In the genomic region with DNA sequence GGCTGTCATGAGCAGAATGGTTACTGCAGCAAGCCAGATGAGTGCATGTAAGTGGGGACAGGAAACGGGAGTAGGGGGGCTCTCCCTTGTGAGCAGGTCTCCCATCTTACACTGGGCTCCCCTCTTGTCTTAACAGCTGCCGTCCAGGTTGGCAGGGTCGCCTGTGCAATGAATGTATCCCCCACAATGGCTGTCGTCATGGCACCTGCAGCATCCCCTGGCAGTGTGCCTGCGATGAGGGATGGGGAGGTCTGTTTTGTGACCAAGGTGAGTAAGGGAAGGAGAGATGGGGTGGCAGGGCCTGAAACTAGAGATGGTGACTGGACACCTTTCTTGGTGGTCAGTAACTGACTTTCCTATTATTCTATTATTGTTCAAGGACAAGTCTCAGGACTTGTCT, we compare ENCODE assay signal across 9 mouse cellular contexts. TPM values are rescaled to one million over a fixed set of nuclear protein-coding genes. Genes with fewer than 3 reads are reported as not detected.
DNase-seq lines count a peak whose midpoint lies in the region; ATAC-seq and TF ChIP-seq lines count a peak whose summit lies in the region.
"Had no signal": no experiment of that assay in that cellular context is flagged by ENCODE, and none has a peak within 500 bp of the region (broad histone marks: within the 10 kb centered on the region; RNA-seq: fewer than 3 reads in every experiment).

No protein-coding gene starts in this region.

- ATAC-seq in neural tube, embryonic 11.5 days (ENCODE audit: insufficient read depth, low FRiP score, low TSS enrichment) = no peak
- ATAC-seq in liver, embryonic 12.5 days = no peak
- no peak for ATAC-seq in frontal cortex, adult (ENCODE audit: low TSS enrichment)

- H3K27ac ChIP-seq in gastrocnemius, adult 2 months = peak overlapping the region; percentile 83
- no peak overlapping the region for H3K27ac ChIP-seq in neural tube, embryonic 11.5 days (ENCODE audit: low read depth, low read length)
- H3K27ac ChIP-seq in liver, embryonic 12.5 days = no peak overlapping the region

- no peak for DNase-seq in gastrocnemius, adult 2 months
- no peak for DNase-seq in gastrocnemius, adult 18-20 months (ENCODE audit: low spot score)
- DNase-seq in neural tube, embryonic 11.5 days (ENCODE audit: low spot score) = peak; percentile 9
- no peak for DNase-seq in neural tube, embryonic 10.5 days (ENCODE audit: extremely low spot score, low spot score)
- DNase-seq in urinary bladder, postnatal 36 days (ENCODE audit: low spot score in 2 of 2) = no peak
- no peak for DNase-seq in right cerebral cortex, postnatal 14 days
- DNase-seq: left cerebral cortex, postnatal 4 days had no signal

- H3K4me2 ChIP-seq in neural tube, embryonic 11.5 days (ENCODE audit: low read depth) = no peak overlapping the region
- peak overlapping the region; percentile 19; the same call in 1 of the 2 replicates for H3K4me2 ChIP-seq in liver, embryonic 12.5 days

- H3K4me1 ChIP-seq in neural tube, embryonic 11.5 days (ENCODE audit: control insufficient read depth, insufficient read depth, low read length) = peaks cover 6% of the 10 kb centered on the region
- H3K4me1 ChIP-seq in liver, embryonic 12.5 days = peaks cover 37% of the 10 kb centered on the region

- H3K4me3 ChIP-seq in gastrocnemius, adult 2 months = peak overlapping the region; percentile 81
- no peak overlapping the region for H3K4me3 ChIP-seq in neural tube, embryonic 11.5 days (ENCODE audit: low read depth, low read length)
- no peak overlapping the region for H3K4me3 ChIP-seq in liver, embryonic 12.5 days

- no peaks in the 10 kb centered on the region for H3K9me3 ChIP-seq in neural tube, embryonic 11.5 days (ENCODE audit: control insufficient read depth, low read length)
- no peaks in the 10 kb centered on the region for H3K9me3 ChIP-seq in liver, embryonic 12.5 days (replicated peaks)

- intact Hi-C loops in gastrocnemius, adult 2 months (cut with DNase I) = no loop called here

- 35% methylated on average over 5 of the region's 5 CpGs for WGBS in neural tube, embryonic 11.5 days
- WGBS in liver, embryonic 12.5 days (ENCODE audit: insufficient replicate concordance) = 45% methylated on average over 5 of the region's 5 CpGs

- peaks cover 81% of the 10 kb centered on the region for H3K27me3 ChIP-seq in neural tube, embryonic 11.5 days (ENCODE audit: control insufficient read depth, insufficient read depth, low read length)
- peaks cover 97% of the 10 kb centered on the region for H3K27me3 ChIP-seq in liver, embryonic 12.5 days (replicated peaks)

- H3K9ac ChIP-seq in neural tube, embryonic 11.5 days (ENCODE audit: low read length) = no peak overlapping the region
- H3K9ac ChIP-seq in liver, embryonic 12.5 days = no peak overlapping the region

- H3K36me3 ChIP-seq in neural tube, embryonic 11.5 days (ENCODE audit: control insufficient read depth, insufficient read depth, low read length) = no peaks in the 10 kb centered on the region
- no peaks in the 10 kb centered on the region for H3K36me3 ChIP-seq in liver, embryonic 12.5 days

- TF ChIP-seq CTCF in gastrocnemius, adult 2 months (IDR thresholded peaks at IDR 0.05) = no peak

RNA-seq across cellular contexts. Expression of gene Dll4, which starts 3.0 kb away (rescaled TPM):
- 1 to 10 TPM; 3.8 to 4.8 TPM for total RNA-seq in gastrocnemius, adult 2 months (2021)
- 1 to 10 TPM; 3.2 to 4.5 TPM for total RNA-seq in gastrocnemius, adult 18-20 months (2021)
- polyA plus RNA-seq in neural tube, embryonic 11.5 days (2014; fragmentation: Nextera tagmentation; extraction: Ambion mirVana) = 3.1 and 3.8 TPM in 2 replicates
- 3.0 and 3.1 TPM in 2 replicates for polyA plus RNA-seq in liver, embryonic 12.5 days (2016; fragmentation: Nextera tagmentation; extraction: Ambion mirVana)

RNA-seq across cellular contexts. Expression of gene Chac1, which starts 22.5 kb away (rescaled TPM):
- total RNA-seq in gastrocnemius, adult 2 months (2021) = 10 to 100 TPM; 30.1 to 90.4 TPM
- total RNA-seq in gastrocnemius, adult 18-20 months (2021) = 100 to 1,000 TPM in 1 of 2 experiments, 10 to 100 TPM in 1; 50.6 to 108 TPM
- polyA plus RNA-seq in neural tube, embryonic 11.5 days (2014; fragmentation: Nextera tagmentation; extraction: Ambion mirVana) = 0.95 and 1.3 TPM in 2 replicates
- polyA plus RNA-seq in liver, embryonic 12.5 days (2016; fragmentation: Nextera tagmentation; extraction: Ambion mirVana) = 1.0 and 1.4 TPM in 2 replicates

RNA-seq across cellular contexts. Expression of gene Vps18, which starts 40.0 kb away (rescaled TPM):
- total RNA-seq in gastrocnemius, adult 2 months (2021) = 10 to 100 TPM; 10.9 to 11.7 TPM
- total RNA-seq in gastrocnemius, adult 18-20 months (2021) = 10 to 100 TPM; 10.1 to 10.2 TPM
- 17.4 and 17.8 TPM in 2 replicates for polyA plus RNA-seq in neural tube, embryonic 11.5 days (2014; fragmentation: Nextera tagmentation; extraction: Ambion mirVana)
- 9.8 and 10.3 TPM in 2 replicates for polyA plus RNA-seq in liver, embryonic 12.5 days (2016; fragmentation: Nextera tagmentation; extraction: Ambion mirVana)

RNA-seq across cellular contexts. Expression of gene Rhov, which starts 57.5 kb away (rescaled TPM):
- total RNA-seq in gastrocnemius, adult 2 months (2021) = not detected
- not detected for total RNA-seq in gastrocnemius, adult 18-20 months (2021)
- polyA plus RNA-seq in neural tube, embryonic 11.5 days (2014; fragmentation: Nextera tagmentation; extraction: Ambion mirVana) = 2.3 and 2.4 TPM in 2 replicates
- 0.07 TPM in 1 of 2 replicates, not detected in the other for polyA plus RNA-seq in liver, embryonic 12.5 days (2016; fragmentation: Nextera tagmentation; extraction: Ambion mirVana)
